Mouse (Mus musculus) embryonic stem cell, embryonic (primary cell): Measurements from ENCODE around the gene Kcnk4.

ENCODE experiments used
- CTCF ChIA-PET, 4 experiments: fragments of 300-600 bp in 2 of 4; fragments of 350-600 bp in 2 of 4; sonication (Branson Sonifier 250); formaldehyde crosslinking; loops; one replicate each; lab custom pipeline; 2022; ENCODE audit warnings: inconsistent platforms in 2 of 4; lab: Charles Lee
- POLR2A ChIA-PET, 4 experiments: fragments of 300-600 bp in 2 of 4; fragments of 350-600 bp in 2 of 4; sonication (Branson Sonifier 250); formaldehyde crosslinking; loops; one replicate each; lab custom pipeline; 2022; ENCODE audit warnings: antibody characterized with exemption in 4 of 4, inconsistent platforms in 1 of 4; lab: Charles Lee

Kcnk4 gene

GRCm38 (mm10) chr19:6972247-6972917 is 38.1 kb upstream of the Kcnk4 start:
- POLR2A ChIA-PET, result interaction anchor here in 3 of 4 experiments (0.6 to 6.9 kb wide), 15 partner anchors 7 to 293 kb away, joined by 3 to 134 read pairs (median 5); partner anchors contain the start of genes Fkbp2 (in 3 of the 3), Vegfb (in 2 of the 3), Bad (in 1 of the 3) and Gpr137 (in 1 of the 3)
- CTCF ChIA-PET, result interaction anchor here (0.6 to 6.1 kb wide), 7 partner anchors 7 to 36 kb away, joined by 3 to 89 read pairs (median 13); partner anchors contain the start of genes Fkbp2 (in 2 of the 4) and Bad (in 1 of the 4)

- POLR2A ChIA-PET, result interaction anchor here (0.5 to 6.9 kb wide), 29 partner anchors 8 to 1770 kb away, joined by 3 to 134 read pairs (median 5); partner anchors contain the start of genes Fkbp2 (in 3 of the 4), Vegfb (in 2 of the 4), Bad (in 1 of the 4) and Esrra (in 1 of the 4)
- CTCF ChIA-PET, result interaction anchor here (0.6 to 6.1 kb wide), 12 partner anchors 7 to 49 kb away, joined by 3 to 89 read pairs (median 11); partner anchors contain the start of genes Fkbp2 (in 3 of the 4), Bad (in 1 of the 4), Nudt22 (in 1 of the 4) and Trpt1 (in 1 of the 4)
These were observed 37.3 kb upstream of the Kcnk4 start for GRCm38 (mm10) chr19:6971644-6972043.

- CTCF ChIA-PET, result interaction anchor here (0.5 to 6.1 kb wide), 45 partner anchors 8 to 593 kb away, joined by 3 to 89 read pairs (median 5); partner anchors contain the start of genes Fkbp2 (in 3 of the 4), Dnajc4 (in 2 of the 4), Bad (in 1 of the 4) and Catsperz (in 1 of the 4)
- POLR2A ChIA-PET, result interaction anchor here (0.5 to 6.9 kb wide), 43 partner anchors 8 to 1753 kb away, joined by 3 to 134 read pairs (median 4); partner anchors contain the start of genes Fkbp2 (in 3 of the 4), Dnajc4 (in 2 of the 4), Gpr137 (in 2 of the 4) and Nudt22 (in 2 of the 4)
These were observed 36.3 kb upstream of the Kcnk4 start for GRCm38 (mm10) chr19:6970460-6971085.

GRCm38 (mm10) chr19:6969665-6970381 is 35.5 kb upstream of the Kcnk4 start:
- POLR2A ChIA-PET, result interaction anchor here (0.6 to 6.9 kb wide), 34 partner anchors 8 to 1512 kb away, joined by 3 to 134 read pairs (median 4); partner anchors contain the start of genes Fkbp2 (in 3 of the 4), Gpr137 (in 2 of the 4), Nudt22 (in 2 of the 4) and Trpt1 (in 2 of the 4)
- CTCF ChIA-PET, result interaction anchor here (0.5 to 6.1 kb wide), 44 partner anchors 8 to 593 kb away, joined by 3 to 89 read pairs (median 4); partner anchors contain the start of genes Fkbp2 (in 3 of the 4), Dnajc4 (in 2 of the 4), Bad (in 1 of the 4) and Catsperz (in 1 of the 4)

- ChIA-PET CTCF (interaction anchor here (1.0 to 6.1 kb wide), 13 partner anchors 10 to 131 kb away, joined by 3 to 89 read pairs (median 10); partner anchors contain the start of genes Fkbp2 (in 3 of the 4), Catsperz (in 1 of the 4), Dnajc4 (in 1 of the 4) and Esrra (in 1 of the 4)), POLR2A (interaction anchor here in 3 of 4 experiments (0.6 to 6.9 kb wide), 16 partner anchors 8 to 1060 kb away, joined by 3 to 134 read pairs (median 7); partner anchors contain the start of genes Fkbp2 (in 3 of the 3), Nudt22 (in 2 of the 3), Trpt1 (in 2 of the 3) and Stip1 (in 1 of the 3))
These were observed 35.0 kb upstream of the Kcnk4 start for GRCm38 (mm10) chr19:6969291-6969664.

GRCm38 (mm10) chr19:6968491-6969271 is 34.4 kb upstream of the Kcnk4 start:
- POLR2A ChIA-PET, result interaction anchor here in 3 of 4 experiments (0.6 to 6.9 kb wide), 10 partner anchors 8 to 1745 kb away, joined by 3 to 134 read pairs (median 4); partner anchors contain the start of genes Fkbp2 (in 2 of the 3), Nudt22 (in 1 of the 3) and Trpt1 (in 1 of the 3)
- CTCF ChIA-PET, result interaction anchor here in 3 of 4 experiments (2.2 to 6.1 kb wide), 4 partner anchors 10 to 16 kb away, joined by 14 to 89 read pairs (median 34); partner anchors contain the start of gene Fkbp2 (in 2 of the 3)

- ChIA-PET CTCF (interaction anchor here (0.5 to 7.6 kb wide), 9 partner anchors 13 to 122 kb away, joined by 3 to 41 read pairs (median 4); partner anchors contain the start of genes Catsperz (in 1 of the 4) and Plcb3 (in 1 of the 4)), POLR2A (interaction anchor here in 3 of 4 experiments (0.6 to 12.2 kb wide), 19 partner anchors 9 to 567 kb away, joined by 3 to 134 read pairs (median 4); partner anchors contain the start of genes Bad (in 2 of the 3), Dnajc4 (in 2 of the 3), Gpr137 (in 2 of the 3) and Nudt22 (in 2 of the 3))
These were observed 22.1 kb upstream of the Kcnk4 start for GRCm38 (mm10) chr19:6956461-6956860.

GRCm38 (mm10) chr19:6955424-6955823 is 21.1 kb upstream of the Kcnk4 start:
- CTCF ChIA-PET, result interaction anchor here in 3 of 4 experiments (1.2 to 7.6 kb wide), 6 partner anchors 14 to 65 kb away, joined by 3 to 41 read pairs (median 5); no protein-coding TSS in a partner anchor
- POLR2A ChIA-PET, result interaction anchor here in 3 of 4 experiments (0.9 to 12.2 kb wide), 12 partner anchors 8 to 41 kb away, joined by 3 to 134 read pairs (median 4); partner anchors contain the start of genes Dnajc4 (in 2 of the 3), Nudt22 (in 2 of the 3), Trpt1 (in 2 of the 3) and Bad (in 1 of the 3)

- ChIA-PET POLR2A (interaction anchor here in 3 of 4 experiments (0.9 to 12.2 kb wide), 11 partner anchors 10 to 384 kb away, joined by 3 to 134 read pairs (median 13); partner anchors contain the start of genes Bad (in 2 of the 3), Gpr137 (in 2 of the 3), Esrra (in 1 of the 3) and Fkbp2 (in 1 of the 3)), CTCF (interaction anchor here in 2 of 4 experiments (1.2 to 7.6 kb wide), 4 partner anchors 11 to 25 kb away, joined by 3 to 42 read pairs (median 28); partner anchors contain the start of gene Fkbp2 (in 1 of the 2))
These were observed 19.7 kb upstream of the Kcnk4 start for GRCm38 (mm10) chr19:6954046-6954445.

- CTCF ChIA-PET, result interaction anchor here in 1 of 4 experiments (0.8 to 7.6 kb wide), 5 partner anchors 10 to 350 kb away, joined by 3 to 42 read pairs (median 19); partner anchors contain the start of genes Bad, Fkbp2 and Gpr137
These were observed 18.4 kb upstream of the Kcnk4 start for GRCm38 (mm10) chr19:6952712-6953037.

GRCm38 (mm10) chr19:6951994-6952711 is 17.8 kb upstream of the Kcnk4 start:
- ChIA-PET CTCF (interaction anchor here in 3 of 4 experiments (0.6 to 7.6 kb wide), 14 partner anchors 10 to 349 kb away, joined by 3 to 42 read pairs (median 4); partner anchors contain the start of genes Bad (in 1 of the 3), Esrra (in 1 of the 3), Fkbp2 (in 1 of the 3) and Gpr137 (in 1 of the 3)), POLR2A (interaction anchor here (0.5 to 12.2 kb wide), 47 partner anchors 10 to 1771 kb away, joined by 3 to 134 read pairs (median 6); partner anchors contain the start of genes Bad (in 4 of the 4), Gpr137 (in 4 of the 4), Fkbp2 (in 3 of the 4) and Esrra (in 2 of the 4))

More at GRCm38 (mm10) chr19:6952712-6953037, 18.4 kb upstream of the Kcnk4 start:
- POLR2A ChIA-PET, result interaction anchor here (0.5 to 12.2 kb wide), 31 partner anchors 8 to 319 kb away, joined by 3 to 134 read pairs (median 8); partner anchors contain the start of genes Bad (in 4 of the 4), Gpr137 (in 4 of the 4), Fkbp2 (in 2 of the 4) and Nudt22 (in 2 of the 4)

GRCm38 (mm10) chr19:6951381-6951968 is 17.2 kb upstream of the Kcnk4 start:
- CTCF ChIA-PET, result interaction anchor here in 3 of 4 experiments (0.6 to 7.6 kb wide), 19 partner anchors 9 to 120 kb away, joined by 3 to 42 read pairs (median 4); partner anchors contain the start of genes Bad (in 2 of the 3), Gpr137 (in 2 of the 3), Esrra (in 1 of the 3) and Fkbp2 (in 1 of the 3)
- POLR2A ChIA-PET, result interaction anchor here (0.6 to 12.2 kb wide), 53 partner anchors 9 to 1772 kb away, joined by 3 to 134 read pairs (median 5); partner anchors contain the start of genes Bad (in 4 of the 4), Gpr137 (in 4 of the 4), Fkbp2 (in 3 of the 4) and Esrra (in 2 of the 4)

GRCm38 (mm10) chr19:6950613-6951153 is 16.4 kb upstream of the Kcnk4 start:
- ChIA-PET POLR2A (interaction anchor here (0.7 to 12.2 kb wide), 49 partner anchors 8 to 1773 kb away, joined by 3 to 134 read pairs (median 5); partner anchors contain the start of genes Bad (in 4 of the 4), Gpr137 (in 4 of the 4), Fkbp2 (in 3 of the 4) and Esrra (in 2 of the 4)), CTCF (interaction anchor here in 3 of 4 experiments (0.7 to 7.6 kb wide), 15 partner anchors 8 to 499 kb away, joined by 3 to 42 read pairs (median 4); partner anchors contain the start of genes Bad (in 3 of the 3), Gpr137 (in 3 of the 3), Esrra (in 1 of the 3) and Fkbp2 (in 1 of the 3))
